Comparison of ENCODE assay signal across 15 mouse cellular contexts in genomic region chr5:66575148-66575547, GRCm38 (mm10). TPM values are rescaled to one million over a fixed set of nuclear protein-coding genes. Genes with fewer than 3 reads are reported as not detected.
A peak's percentile ranks its signal among the peaks of the same experiment; 100 is the strongest.
DNase-seq lines count a peak whose midpoint lies in the region; TF ChIP-seq lines count a peak whose summit lies in the region.
"Had no signal": no experiment of that assay in that cellular context is flagged by ENCODE, and none has a peak within 500 bp of the region (broad histone marks: within the 10 kb centered on the region; RNA-seq: fewer than 3 reads in every experiment).

No protein-coding gene starts in this region.

- TF ChIP-seq CTCF in gastrocnemius, adult 2 months (IDR thresholded peaks at IDR 0.05) = peak; percentile 35; the same call in 1 of the 2 replicates
- TF ChIP-seq CTCF in lung, adult 2 months (IDR thresholded peaks at IDR 0.05; ENCODE audit: insufficient read depth, low read length) = peak; percentile 21; the same call in 1 of the 2 replicates

- peak overlapping the region; percentile 48 for H3K27ac ChIP-seq in gastrocnemius, adult 2 months
- H3K27ac ChIP-seq: limb, embryonic 15.5 days; lung, embryonic 15.5 days had no signal

- intact Hi-C loops in gastrocnemius, adult 2 months (cut with DNase I) = loop anchor here (5.0 kb wide), 1 partner anchor 42 kb away; the partner anchor contains the start of gene Apbb2

- no peak for TF ChIP-seq POLR2A in lung, adult 2 months (IDR thresholded peaks at IDR 0.05; ENCODE audit: borderline replicate concordance, extremely low read depth, low read depth, low read length)

- no peak for DNase-seq in gastrocnemius, adult 2 months
- DNase-seq in gastrocnemius, postnatal 4 days (ENCODE audit: low spot score in 2 of 2) = no peak
- DNase-seq in layer of hippocampus, adult 9-11 months = peak; percentile 20
- DNase-seq in layer of hippocampus, postnatal 25 days (ENCODE audit: extremely low spot score in 1 of 2, low spot score in 1 of 2) = no peak
- DNase-seq in lung, adult 2 months = no peak
- peak; percentile 53 for DNase-seq in lung, postnatal 36 days
- DNase-seq in retina, postnatal 1 day = no peak
- DNase-seq: adrenal gland, adult 8-10 months; gastrocnemius, postnatal 14 days; heart, postnatal 36 days; right cerebral cortex, adult 18-20 months had no signal

- no peak overlapping the region; the same call in 1 of the 2 replicates for H3K4me3 ChIP-seq in gastrocnemius, adult 2 months
- H3K4me3 ChIP-seq in lung, adult 2 months (replicated peaks; ENCODE audit: extremely low read depth, low read depth, low read length) = no peak overlapping the region
- H3K4me3 ChIP-seq: heart, embryonic 12.5 days; limb, embryonic 15.5 days; lung, embryonic 15.5 days had no signal

- peaks cover 8% of the 10 kb centered on the region; the same call in 1 of the 2 replicates for H3K4me1 ChIP-seq in lung, adult 2 months (ENCODE audit: control insufficient read depth, insufficient read depth, low read length)

- 49% methylated on average over 13 of the region's 13 CpGs for WGBS in lung, adult 2 months

RNA-seq across cellular contexts. Expression of gene Apbb2, which starts 43.4 kb away (rescaled TPM):
- 10 to 100 TPM; 35.9 to 43.2 TPM for total RNA-seq in gastrocnemius, adult 2 months (2021)
- 10 to 100 TPM; 56.0 to 60.4 TPM for total RNA-seq in gastrocnemius, postnatal 4 days (2021)
- total RNA-seq in layer of hippocampus, postnatal 25 days (2021) = 10 to 100 TPM; 53.4 to 57.1 TPM
- polyA plus RNA-seq in lung, adult 2 months (2012; rRNA removed) = 11.7 and 24.6 TPM in 2 replicates
- total RNA-seq: MEL had no signal

Comparison
In these comparisons a context has a peak if more than half of its experiments do, and no peak if none do; other contexts are left out.
1. DNase-seq: peak in layer of hippocampus, adult 9-11 months (single experiment) and lung, postnatal 36 days (single experiment); none in gastrocnemius, adult 2 months (single experiment), gastrocnemius, postnatal 4 days (0 of 2), layer of hippocampus, postnatal 25 days (0 of 2), lung, adult 2 months (single experiment) and retina, postnatal 1 day (single experiment).